Comparison of ENCODE assay signal across 8 mouse cellular contexts in genomic region chr1:177796193-177796939, GRCm38 (mm10). TPM values are rescaled to one million over a fixed set of nuclear protein-coding genes. Genes with fewer than 3 reads are reported as not detected.
DNase-seq lines count a peak whose midpoint lies in the region; ATAC-seq lines count a peak whose summit lies in the region.

Gene Adss, minus strand, starts transcription at chr1:177796511.

- H3K4me3 ChIP-seq in hindbrain, embryonic 16.5 days (ENCODE audit: low read length) = peak within 1 kb of the TSS; percentile 99
- peak within 1 kb of the TSS; percentile 70 for H3K4me3 ChIP-seq in macrophage (ENCODE audit: inconsistent target)

- H3K4me1 ChIP-seq in hindbrain, embryonic 16.5 days (ENCODE audit: control insufficient read depth, insufficient read depth, low read depth, low read length) = peaks cover 13% of the 10 kb centered on the region

- H3K36me3 ChIP-seq in hindbrain, embryonic 16.5 days (ENCODE audit: control insufficient read depth, insufficient read depth, low read length) = no peaks in the 10 kb centered on the region
- no peaks in the 10 kb centered on the region for H3K36me3 ChIP-seq in macrophage (ENCODE audit: inconsistent target)

- H3K79me2 ChIP-seq in macrophage (ENCODE audit: inconsistent target) = peaks cover 44% of the 10 kb centered on the region

- peak within 1 kb of the TSS; percentile 94 for H3K9ac ChIP-seq in hindbrain, embryonic 16.5 days (ENCODE audit: low read depth, low read length)

- H3K4me2 ChIP-seq in hindbrain, embryonic 16.5 days (ENCODE audit: low read length) = peak within 1 kb of the TSS; percentile 70

- H3K9me3 ChIP-seq in hindbrain, embryonic 16.5 days (ENCODE audit: control insufficient read depth, low read length) = no peaks in the 10 kb centered on the region

- ATAC-seq in hindbrain, embryonic 16.5 days = peak; percentile 98

- H3K27me3 ChIP-seq in hindbrain, embryonic 16.5 days (replicated peaks; ENCODE audit: control insufficient read depth, insufficient read depth, low read length) = no peaks in the 10 kb centered on the region

- H3K27ac ChIP-seq in hindbrain, embryonic 16.5 days (ENCODE audit: low read depth, low read length) = peak within 1 kb of the TSS; percentile 92
- H3K27ac ChIP-seq in macrophage = peak within 1 kb of the TSS; percentile 61

- peak; percentile 94 for DNase-seq in WW6 (ENCODE audit: low read depth, low spot score)
- DNase-seq in cerebellum, postnatal 4 days (ENCODE audit: low spot score in 2 of 2) = peak; percentile 94 to 99
- DNase-seq in gastrocnemius, adult 18-20 months (ENCODE audit: low spot score) = peak; percentile 99
- peak; percentile 97 to 98 for DNase-seq in left cerebral cortex, adult 18-20 months (ENCODE audit: low spot score in 2 of 2)
- peak; percentile 99 for DNase-seq in right cerebral cortex, adult 18-20 months
- DNase-seq in urinary bladder, postnatal 10 days (ENCODE audit: low spot score) = peak; percentile 87

- under 1% methylated on average over 55 of the region's 64 CpGs for WGBS in hindbrain, embryonic 16.5 days
- WGBS in macrophage (ENCODE audit: missing documents) = under 1% methylated on average over 48 of the region's 64 CpGs

RNA-seq across cellular contexts. Expression of gene Adss, which starts in this region (rescaled TPM):
- total RNA-seq in gastrocnemius, adult 18-20 months (2021) = 1 to 10 TPM; 5.8 to 6.9 TPM
- 55.4 and 57.4 TPM in 2 replicates for polyA plus RNA-seq in hindbrain, embryonic 16.5 days (2015; fragmentation: Nextera tagmentation; extraction: Ambion mirVana)
- total RNA-seq in left cerebral cortex, adult 18-20 months (2021) = 10 to 100 TPM; 69.9 to 74.4 TPM
- 100 to 1,000 TPM in 6 of 26 experiments, 10 to 100 TPM in 20; 38.3 to 469 (median 71.9) TPM for total RNA-seq in macrophage (2018; cell fraction: chromatin; rRNA removed)
- total RNA-seq in macrophage (2018; cell fraction: cytosol; rRNA removed) = 10 to 100 TPM; 18.1 to 63.5 (median 29.3) TPM
- total RNA-seq in macrophage (2018; cell fraction: nucleus; rRNA removed) = 100 to 1,000 TPM in 5 of 26 experiments, 10 to 100 TPM in 21; 23.5 to 198 (median 59.0) TPM
- 29.9 to 50.3 TPM (median 43.2 TPM) in 3 replicates for polyA plus RNA-seq in macrophage (2018)

Comparison
In these comparisons a context has a peak if more than half of its experiments do, and no peak if none do; other contexts are left out.
1. Peak in every context shown above with its lines: DNase-seq, ATAC-seq, H3K4me3 ChIP-seq and H3K27ac ChIP-seq.
2. RNA of gene Adss (total RNA-seq): 69.9 to 74.4 TPM in left cerebral cortex, adult 18-20 months; 5.8 to 6.9 TPM in gastrocnemius, adult 18-20 months; every median in the first group is over 4 times any median in the second.